Mouse (Mus musculus) layer of hippocampus, postnatal 36 days (tissue): Measurements from ENCODE around the gene Alg2. TPM values are rescaled to one million over a fixed set of nuclear protein-coding genes. Genes with fewer than 3 reads are reported as not detected.

Source experiments
- DNase-seq, 2 experiments: peaks; one replicate each; pipeline ENCODE4 v3.0.0; 2022
- total RNA-seq, 2 experiments: library from RNA; stranded (reverse); gene quantifications; 2 replicates each; pipeline ENCODE4 v1.2.3; 2021

The Alg2 gene
- total RNA-seq = 100 to 1,000 TPM; 135 to 140 TPM

GRCm38 (mm10) chr4:47473968-47474729 is at the start of gene Alg2, which contains the start of gene Sec61b:
TSS of gene Alg2 (minus strand) at chr4:47474333.
TSS of gene Sec61b (plus strand) at chr4:47474658.
- peak; percentile 94 to 97 for DNase-seq

GRCm38 (mm10) chr4:47521884-47522605 is 47.9 kb upstream of the Alg2 start:
- DNase-seq = peak; percentile 34 to 55

DNA sequence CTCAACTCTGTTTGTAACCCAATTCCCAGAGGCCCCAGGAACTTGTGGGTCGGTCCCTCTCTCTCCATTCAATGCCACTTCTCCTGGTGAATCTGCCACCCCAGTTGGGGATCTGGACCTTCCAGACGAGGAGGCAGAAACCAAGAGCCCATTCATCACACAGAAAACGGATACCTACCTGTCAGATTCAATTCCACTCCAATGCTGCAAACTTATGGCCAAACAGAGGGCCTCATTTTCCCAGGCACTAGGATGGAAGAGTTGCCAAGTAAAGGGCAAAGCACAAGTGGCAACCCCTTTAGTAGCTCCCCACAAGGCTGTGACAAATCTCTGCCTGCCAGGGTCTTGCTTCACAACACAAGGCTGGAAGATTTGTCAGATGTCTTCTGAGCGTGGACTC is 45.9 kb upstream of the Alg2 start:
- no peak for DNase-seq

DNA sequence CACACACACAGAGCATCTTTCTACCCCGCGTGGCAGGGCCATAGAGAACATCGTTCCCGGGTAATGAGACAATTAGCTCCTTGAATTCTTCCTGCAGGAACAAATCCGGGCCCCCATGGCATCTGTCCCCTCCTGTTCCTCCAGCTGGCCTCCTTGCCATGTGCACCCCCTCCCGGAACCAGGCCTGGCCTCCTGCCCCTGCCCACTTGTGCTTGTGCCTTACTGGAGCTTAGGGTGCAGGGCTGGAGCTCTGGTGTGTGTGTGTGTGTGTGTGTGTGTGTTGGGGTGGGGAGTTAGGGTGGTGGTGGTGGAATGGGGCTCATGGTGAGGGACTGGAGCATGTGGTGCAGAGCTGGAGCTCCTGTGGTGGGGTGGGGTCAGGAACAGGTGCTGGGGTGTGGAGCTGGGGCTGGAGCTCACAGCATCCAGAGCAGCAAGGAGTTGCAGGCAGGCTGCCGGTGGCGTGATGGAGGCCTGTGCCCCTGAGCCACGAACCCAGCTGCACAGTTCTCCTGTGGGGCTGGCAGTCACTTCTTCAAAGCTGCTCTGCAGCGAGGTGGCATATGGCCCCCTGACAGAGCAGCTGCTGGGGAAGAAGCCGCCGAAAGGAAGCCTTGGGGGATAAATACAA is 44.5 kb upstream of the Alg2 start:
- peak; percentile 56 to 58 for DNase-seq

GRCm38 (mm10) chr4:47504841-47505517 is 30.8 kb upstream of the Alg2 start:
- DNase-seq = no peak

GRCm38 (mm10) chr4:47503045-47503444 is 28.9 kb upstream of the Alg2 start:
- DNase-seq = no peak

- DNase-seq = peak; percentile 23 to 24
Measured at GRCm38 (mm10) chr4:47502546-47502971, 28.4 kb upstream of the Alg2 start.

DNA sequence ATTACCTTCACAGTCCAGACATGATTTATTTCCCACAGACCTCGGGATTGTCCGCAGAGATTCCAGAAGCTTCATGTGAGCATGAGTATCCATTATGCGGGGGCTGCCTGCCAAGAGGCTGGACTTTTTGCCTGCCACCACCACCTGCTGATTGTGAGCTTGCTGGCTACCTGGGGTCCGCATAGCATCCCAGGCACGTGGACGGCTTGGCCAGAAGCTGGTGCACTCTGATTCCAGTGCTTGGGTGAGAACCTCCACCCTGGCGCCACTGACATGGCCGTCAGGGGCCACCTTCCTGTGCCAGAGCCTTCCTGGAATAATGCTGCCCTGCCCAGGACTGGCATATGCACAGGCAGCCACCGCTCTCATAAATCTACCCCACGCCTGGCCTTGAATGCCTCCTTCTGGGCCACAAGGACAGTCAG is 25.0 kb upstream of the Alg2 start:
- no peak for DNase-seq

DNA sequence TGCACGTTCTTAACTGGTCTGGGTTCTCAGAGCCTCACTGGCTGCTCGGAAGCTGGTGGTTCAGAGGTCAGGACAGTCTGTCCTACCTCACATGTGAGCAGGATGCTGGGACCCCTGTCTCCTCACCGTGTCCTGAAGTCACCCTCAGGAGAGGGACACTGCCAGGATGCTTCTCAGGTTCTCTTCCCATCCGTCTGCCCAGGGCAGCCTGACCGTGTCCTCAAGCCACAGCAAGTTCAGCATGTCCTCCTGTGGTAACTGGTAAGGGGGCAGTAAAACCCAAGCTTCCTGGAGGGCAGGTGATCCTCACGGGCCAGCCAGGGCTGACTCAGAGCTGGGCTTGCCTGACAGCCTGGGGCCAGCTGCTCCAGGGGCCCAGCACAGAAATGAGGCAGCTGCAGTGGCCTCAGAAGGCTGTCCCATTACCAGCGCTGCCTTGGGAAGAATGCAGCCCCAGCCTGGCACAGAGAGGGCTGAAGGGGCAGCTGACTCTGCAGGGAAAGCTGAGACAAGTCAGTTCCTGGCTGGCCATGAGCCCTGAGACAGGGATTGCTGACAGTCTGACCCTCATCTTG is 23.8 kb upstream of the Alg2 start:
- no peak for DNase-seq

DNA sequence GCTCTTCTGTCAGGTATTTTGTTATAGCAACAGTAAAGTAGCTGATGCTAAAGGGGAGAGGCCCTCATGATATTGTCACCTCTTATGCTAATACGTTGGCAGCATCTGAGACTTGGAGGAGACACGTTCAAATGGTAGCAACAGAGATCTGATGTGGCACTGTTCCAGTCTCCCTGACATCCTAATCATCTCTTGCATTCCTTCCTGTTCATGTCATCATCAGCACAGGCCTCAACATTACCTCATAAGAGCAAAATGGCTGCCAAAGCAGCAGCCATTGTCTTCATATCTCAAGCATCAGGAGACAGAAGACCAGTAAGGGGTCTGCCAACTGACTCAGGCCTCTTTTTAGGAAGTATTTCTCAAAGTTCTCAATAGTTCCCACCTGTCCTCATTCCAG is 20.6 kb upstream of the Alg2 start:
- DNase-seq = no peak

DNA sequence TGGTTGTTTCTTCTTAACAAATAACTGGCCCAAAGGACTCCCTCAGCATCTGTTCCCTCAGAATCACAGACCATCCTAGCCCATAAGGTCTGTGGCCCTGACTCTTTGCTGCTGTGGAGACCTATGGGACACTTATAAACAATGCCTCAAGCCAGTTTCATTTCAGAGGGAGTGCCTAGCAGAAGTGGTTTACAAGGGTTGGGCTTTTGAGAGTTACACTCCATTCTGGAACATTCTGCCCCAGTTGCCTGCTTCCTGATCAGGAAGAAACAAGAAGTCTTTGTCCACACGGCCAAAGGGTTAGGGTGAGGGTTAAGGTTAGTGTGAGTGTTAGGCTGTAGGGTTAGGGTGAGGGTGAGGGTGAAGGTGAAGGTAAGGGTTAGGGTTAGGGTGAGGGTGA is 20.0 kb upstream of the Alg2 start:
- no peak for DNase-seq

GRCm38 (mm10) chr4:47493456-47493855 is 19.3 kb upstream of the Alg2 start:
- no peak for DNase-seq

DNA sequence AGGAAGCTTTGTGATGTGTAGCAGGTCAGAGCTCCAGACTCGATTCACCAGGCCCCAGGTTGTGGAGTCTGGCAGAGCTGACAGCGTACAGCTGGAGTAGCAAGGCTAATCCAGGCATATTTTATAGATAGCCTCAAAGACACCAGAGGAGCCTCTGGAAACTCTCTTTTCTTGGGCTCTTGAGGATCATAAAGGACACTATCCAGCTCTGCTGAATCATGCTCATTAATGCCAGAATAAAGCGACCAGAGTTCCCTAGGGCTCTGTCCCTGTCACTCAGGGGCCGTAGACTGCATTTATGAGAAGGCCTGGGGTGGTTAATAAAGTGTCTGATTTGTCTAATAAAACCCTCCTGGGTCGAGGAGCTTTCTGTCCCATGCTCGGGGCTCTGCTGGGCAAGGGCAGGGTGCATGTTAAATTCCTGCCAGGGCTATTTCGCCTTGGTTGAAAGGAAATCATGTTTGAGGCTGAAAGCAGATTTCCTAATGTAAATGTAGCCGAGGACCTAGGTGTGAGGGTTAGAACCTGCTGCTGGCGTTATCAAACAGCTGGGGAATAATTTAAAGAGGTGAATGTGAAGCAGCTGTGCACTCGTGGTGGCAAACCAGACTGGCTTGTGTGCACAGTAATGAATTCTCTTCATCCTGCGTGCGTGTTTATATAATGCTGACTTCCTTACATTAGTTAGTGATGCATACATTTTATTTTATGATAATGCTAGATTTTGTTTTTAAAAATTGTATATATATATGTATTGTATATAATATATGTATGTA is 18.4 kb upstream of the Alg2 start:
- no peak for DNase-seq

- DNase-seq = no peak
Measured at GRCm38 (mm10) chr4:47491243-47491642, 17.1 kb upstream of the Alg2 start.

- DNase-seq = no peak
Measured at GRCm38 (mm10) chr4:47480576-47480975, 6.4 kb upstream of the Alg2 start.

DNA sequence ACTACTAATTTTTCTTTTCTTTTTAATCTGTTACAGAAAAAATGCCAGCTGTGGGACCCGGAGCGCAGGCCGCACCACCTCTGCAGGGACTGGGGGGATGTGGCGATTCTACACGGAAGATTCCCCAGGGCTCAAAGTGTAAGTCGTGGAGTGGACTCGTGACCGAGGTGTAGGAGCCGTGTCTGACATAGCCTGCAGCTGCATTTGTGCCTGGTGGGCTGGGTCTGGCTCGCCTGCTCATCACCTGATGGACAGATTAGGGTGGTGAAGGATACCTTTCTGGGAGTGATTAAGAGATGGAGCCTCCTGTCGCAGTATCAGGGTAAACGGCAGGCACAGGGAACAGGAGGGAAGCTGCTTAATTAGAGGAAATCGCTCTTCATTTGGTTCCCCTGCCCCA is 6.0 kb upstream of the Alg2 start:
- no peak for DNase-seq

DNA sequence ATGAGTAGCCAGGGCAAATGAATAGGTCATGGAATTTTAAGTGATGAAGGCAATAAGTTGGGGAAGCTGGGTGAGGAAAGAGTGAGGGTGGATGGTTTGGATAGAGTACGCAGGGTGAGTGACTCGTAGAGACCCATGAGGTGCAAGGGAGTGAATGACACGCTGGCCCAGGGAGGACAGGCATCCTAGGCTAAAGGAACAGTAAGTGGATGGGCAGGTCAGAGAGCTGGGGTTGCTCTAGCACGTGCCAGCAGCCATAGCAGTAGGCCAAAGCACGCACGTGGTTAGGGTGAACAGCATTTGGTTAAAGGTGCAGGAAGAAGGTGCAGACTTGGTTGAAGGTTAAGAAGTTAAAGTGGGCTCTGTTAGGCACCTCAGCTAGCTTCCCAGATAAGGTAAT is 3.4 kb upstream of the Alg2 start:
- DNase-seq = no peak

- no peak for DNase-seq
Measured at GRCm38 (mm10) chr4:47474730-47475643, 854 bp upstream of the Alg2 start.

GRCm38 (mm10) chr4:47473586-47473967 is 556 bp downstream of the Alg2 start:
- DNase-seq = no peak

DNA sequence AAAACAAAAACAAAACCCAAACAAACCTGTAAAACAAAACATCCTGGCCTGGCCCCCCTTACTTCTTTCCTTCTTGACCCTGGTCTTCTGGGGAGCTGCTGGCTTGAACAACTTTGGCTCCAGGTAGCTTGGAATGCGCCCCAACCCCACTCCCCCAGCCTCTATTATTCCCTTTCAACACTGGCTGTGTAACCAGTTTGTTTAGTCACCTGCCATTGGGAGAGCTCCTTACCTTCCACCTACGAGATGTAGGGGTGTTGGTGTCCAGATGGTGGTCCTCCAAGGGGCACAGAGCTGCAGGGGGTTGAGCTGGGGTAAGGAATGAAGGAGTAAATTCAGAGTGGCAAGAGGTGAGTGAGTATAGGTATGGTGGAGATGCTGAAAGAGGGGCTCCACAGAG is 6.9 kb downstream of the Alg2 start:
- no peak for DNase-seq
